Mouse (Mus musculus) intestine, embryonic 14.5 days (tissue): ENCODE measurements around the gene Rsph10b. TPM values are rescaled to one million over a fixed set of nuclear protein-coding genes. Genes with fewer than 3 reads are reported as not detected.
"Not testable (repeated sequence)": the region's sequence is repeated elsewhere in the genome, so short reads cannot be mapped to it uniquely, and the experiment has no call there.

Source experiments
- ATAC-seq: fragments of 200-750 bp; cut with Nextera tagmentation; replicated peaks from 2 replicates; pipeline ENCODE4 v1.8.0; 2017; ENCODE audit warnings: low read depth, moderate number of reproducible peaks, moderate TSS enrichment, moderate library complexity; ENCODE audit not compliant: low FRiP score, low TSS enrichment
- DNase-seq: peaks from one replicate; pipeline ENCODE4 v3.0.0-alpha.2; 2018; ENCODE audit warnings: low spot score
- H3K27ac ChIP-seq: fragments of 300-500 bp; sonication (generic); 2 replicates; pipeline ENCODE4 v1.5.1; 2014; ENCODE audit warnings: low read depth, mild to moderate bottlenecking, control low read depth
- H3K27me3 ChIP-seq: fragments of 300-500 bp; sonication (generic); replicated peaks from 2 replicates; pipeline ENCODE4 v1.6.1; 2014; ENCODE audit warnings: low read length, control low read depth; ENCODE audit not compliant: control insufficient read depth, insufficient read depth
- H3K36me3 ChIP-seq: fragments of 300-500 bp; sonication (generic); 2 replicates; pipeline ENCODE4 v1.6.1; 2014; ENCODE audit warnings: low read length, control low read depth; ENCODE audit not compliant: control insufficient read depth, insufficient read depth
- H3K4me1 ChIP-seq: fragments of 300-500 bp; sonication (generic); replicated peaks from 2 replicates; pipeline ENCODE4 v1.6.1; 2014; ENCODE audit warnings: low read length, control low read depth, mixed read lengths; ENCODE audit not compliant: control insufficient read depth, insufficient read depth
- H3K4me2 ChIP-seq: fragments of 300-500 bp; sonication (generic); 2 replicates; pipeline ENCODE4 v1.6.1; 2014; ENCODE audit warnings: low read length
- H3K4me3 ChIP-seq: fragments of 300-500 bp; sonication (generic); 2 replicates; pipeline ENCODE4 v1.5.1; 2014; ENCODE audit warnings: low read depth, low read length, control low read depth, mixed read lengths
- H3K9ac ChIP-seq: fragments of 300-500 bp; sonication (generic); 2 replicates; pipeline ENCODE4 v1.6.1; 2014; ENCODE audit warnings: mild to moderate bottlenecking, low read length
- H3K9me3 ChIP-seq: fragments of 300-500 bp; sonication (generic); 2 replicates; pipeline ENCODE4 v1.6.1; 2016; ENCODE audit warnings: low read length, control low read depth; ENCODE audit not compliant: control insufficient read depth
- WGBS: fragments of 180-500 bp; shearing (Covaris S2); extraction: QIAGEN DNeasy Blood & Tissue Kit; methylation state at CpG from one replicate; pipeline ENCODE4 v1.1.7; 2014; 5-methylcytosine and 5-hydroxymethylcytosine counted together
- polyA plus RNA-seq: library from polyadenylated mRNA; unstranded; fragments of >200 nt; fragmentation: Nextera tagmentation; extraction: Ambion mirVana; gene quantifications from 2 replicates; pipeline ENCODE4 v1.2.1, GENCODE M21; 2014

Rsph10b gene
- polyA plus RNA-seq, 1 experiment from 2014 or later: 0.85 TPM

DNA sequence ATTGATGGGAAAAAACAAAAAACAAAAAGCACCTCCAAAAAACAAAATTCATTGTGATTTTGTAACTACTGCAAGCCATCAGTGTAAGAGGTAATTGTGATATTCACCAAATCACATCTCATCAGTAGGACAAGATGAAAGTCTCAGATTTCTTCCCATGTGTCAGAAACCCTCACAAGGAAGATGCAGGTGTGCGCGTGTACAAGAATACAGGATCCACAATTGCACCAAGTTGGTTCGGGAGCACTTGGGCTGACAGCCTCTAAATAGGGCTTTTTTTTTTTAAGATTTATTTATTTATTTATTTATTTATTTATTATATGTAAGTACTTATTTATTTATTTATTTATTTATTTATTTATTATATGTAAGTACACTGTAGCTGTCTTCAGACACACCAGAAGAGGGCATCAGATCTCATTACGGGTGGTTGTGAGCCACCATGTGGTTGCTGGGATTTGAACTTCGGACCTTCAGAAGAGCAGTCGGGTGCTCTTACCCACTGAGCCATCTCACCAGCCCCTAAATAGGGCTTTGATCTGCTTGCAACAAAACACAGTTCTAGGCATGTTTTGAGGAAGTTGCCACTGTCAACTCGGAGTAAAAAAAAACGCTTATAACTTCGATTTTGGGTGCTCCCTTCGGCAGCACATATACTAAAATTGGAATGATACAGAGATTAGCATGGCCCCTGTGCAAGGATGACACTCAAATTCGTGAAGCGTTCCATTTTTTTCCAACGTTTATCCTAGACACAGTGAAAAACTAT lies 80.7 kb downstream of the Rsph10b start:
- H3K36me3 ChIP-seq: peaks cover 41% of the 10 kb centered on the region
- not testable (repeated sequence) for H3K9me3 ChIP-seq, DNase-seq, H3K4me1 ChIP-seq, H3K27me3 ChIP-seq, ATAC-seq, H3K27ac ChIP-seq
- H3K9ac ChIP-seq: peak overlapping the region; percentile 83
- peak overlapping the region; percentile 59 for H3K4me2 ChIP-seq
- H3K4me3 ChIP-seq: peak overlapping the region; percentile 94
- WGBS: 65% methylated on average over 12 of the region's 13 CpGs

DNA sequence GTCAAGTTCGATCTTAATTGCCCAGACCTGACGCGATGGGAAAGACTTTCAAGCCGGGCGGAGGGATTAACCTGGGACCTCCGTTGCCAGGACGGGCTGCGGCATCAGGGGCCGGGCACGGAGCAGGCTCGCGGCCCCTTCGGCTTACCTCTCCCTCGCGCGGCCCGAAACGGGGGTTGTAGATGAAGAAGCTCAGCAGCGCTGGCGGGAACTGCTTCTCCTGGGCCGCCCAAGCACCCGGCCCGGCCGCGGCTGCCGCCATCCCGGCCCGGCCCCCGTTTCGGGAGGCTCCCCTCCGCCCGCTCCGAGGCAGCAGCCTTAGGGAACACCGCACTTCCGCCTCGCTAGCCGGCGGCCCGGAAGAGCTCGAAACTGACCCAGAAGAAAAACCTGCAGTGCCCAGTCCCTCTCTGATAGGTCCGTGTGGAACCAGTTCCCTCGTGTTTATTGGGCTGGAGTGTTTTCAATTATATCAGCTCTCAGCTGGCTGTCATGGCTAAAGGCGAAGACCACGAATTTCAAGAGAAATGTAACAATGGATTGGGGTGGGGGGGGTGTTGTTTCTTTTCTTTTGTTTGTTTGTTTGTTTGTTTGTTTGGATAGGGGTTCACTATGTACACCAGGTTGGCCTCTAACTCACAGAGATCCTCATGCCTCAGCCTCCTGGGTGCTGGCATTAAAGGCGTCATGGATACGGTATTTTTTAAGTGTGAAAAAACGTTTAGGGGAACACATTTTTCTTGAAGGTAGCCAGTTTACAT lies 81.9 kb downstream of the Rsph10b start, which contains the start of gene Ccz1:
Gene Ccz1 (minus strand): TSS at position 327 of the 761 bp plus-strand sequence.
- peak within 1 kb of the TSS; percentile 83 for H3K9ac ChIP-seq
- WGBS: 3% methylated on average over 47 of the region's 47 CpGs
- H3K36me3 ChIP-seq: peaks cover 30% of the 10 kb centered on the region
- H3K4me1 ChIP-seq: no peaks in the 10 kb centered on the region
- no peaks in the 10 kb centered on the region for H3K9me3 ChIP-seq
- DNase-seq: peak; percentile 87
- H3K4me3 ChIP-seq: peak within 1 kb of the TSS; percentile 94
- ATAC-seq: peak; percentile 98
- H3K27me3 ChIP-seq: no peaks in the 10 kb centered on the region
- peak within 1 kb of the TSS; percentile 73 for H3K27ac ChIP-seq
- H3K4me2 ChIP-seq: peak within 1 kb of the TSS; percentile 59

DNA sequence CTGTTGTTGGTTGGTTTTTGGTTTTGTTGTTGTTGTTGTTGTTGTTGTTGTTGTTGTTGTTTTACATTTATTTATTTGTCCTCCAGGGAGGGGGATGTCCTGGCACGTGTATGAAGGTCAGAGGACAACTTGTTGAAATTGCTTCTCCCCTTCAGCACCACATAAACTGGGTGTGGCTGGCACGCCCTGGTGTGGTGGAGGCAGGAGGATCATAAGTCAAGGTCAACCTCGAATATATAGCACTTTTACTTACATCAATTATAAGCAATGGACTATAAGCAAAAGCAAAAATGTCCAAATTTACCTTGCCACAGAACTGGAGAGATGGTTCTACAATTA lies 82.4 kb downstream of the Rsph10b start:
- WGBS: 71% methylated on average over 3 of the region's 3 CpGs
- Histone ChIP-seq H3K9me3 (no peaks in the 10 kb centered on the region), H3K9ac (no peak overlapping the region), H3K27me3 (no peaks in the 10 kb centered on the region), H3K36me3 (peaks cover 25% of the 10 kb centered on the region), H3K4me1 (no peaks in the 10 kb centered on the region), H3K27ac (no peak overlapping the region), H3K4me3 (peak overlapping the region; percentile 94), H3K4me2 (peak overlapping the region; percentile 59)
- ATAC-seq (peak; percentile 51), DNase-seq (no peak)

DNA sequence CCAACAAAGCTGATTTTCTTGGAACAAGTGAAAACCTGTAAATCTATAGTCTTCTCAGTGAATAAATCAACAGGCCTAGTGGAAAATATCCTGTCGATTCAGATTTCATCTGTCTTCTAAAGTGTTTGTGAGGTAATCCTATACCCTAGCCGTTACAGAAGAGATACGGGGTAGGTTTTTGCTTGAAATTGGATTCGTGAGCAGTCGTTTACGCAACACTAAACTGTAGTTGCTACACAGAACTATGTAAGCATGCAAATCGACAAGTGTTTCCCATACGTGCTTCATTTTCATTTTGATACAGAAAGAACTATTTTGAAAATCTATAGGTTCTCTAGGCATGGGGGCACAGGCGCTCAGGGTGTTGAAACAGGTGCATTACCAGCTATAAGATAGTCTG lies 83.0 kb downstream of the Rsph10b start:
- Histone ChIP-seq H3K9ac (no peak overlapping the region), H3K4me3 (no peak overlapping the region), H3K4me2 (no peak overlapping the region), H3K9me3 (no peaks in the 10 kb centered on the region), H3K4me1 (no peaks in the 10 kb centered on the region), H3K27me3 (no peaks in the 10 kb centered on the region), H3K36me3 (peaks cover 19% of the 10 kb centered on the region), H3K27ac (no peak overlapping the region)
- ATAC-seq (no peak), DNase-seq (no peak)
- 90% methylated on average over 9 of the region's 9 CpGs for WGBS

DNA sequence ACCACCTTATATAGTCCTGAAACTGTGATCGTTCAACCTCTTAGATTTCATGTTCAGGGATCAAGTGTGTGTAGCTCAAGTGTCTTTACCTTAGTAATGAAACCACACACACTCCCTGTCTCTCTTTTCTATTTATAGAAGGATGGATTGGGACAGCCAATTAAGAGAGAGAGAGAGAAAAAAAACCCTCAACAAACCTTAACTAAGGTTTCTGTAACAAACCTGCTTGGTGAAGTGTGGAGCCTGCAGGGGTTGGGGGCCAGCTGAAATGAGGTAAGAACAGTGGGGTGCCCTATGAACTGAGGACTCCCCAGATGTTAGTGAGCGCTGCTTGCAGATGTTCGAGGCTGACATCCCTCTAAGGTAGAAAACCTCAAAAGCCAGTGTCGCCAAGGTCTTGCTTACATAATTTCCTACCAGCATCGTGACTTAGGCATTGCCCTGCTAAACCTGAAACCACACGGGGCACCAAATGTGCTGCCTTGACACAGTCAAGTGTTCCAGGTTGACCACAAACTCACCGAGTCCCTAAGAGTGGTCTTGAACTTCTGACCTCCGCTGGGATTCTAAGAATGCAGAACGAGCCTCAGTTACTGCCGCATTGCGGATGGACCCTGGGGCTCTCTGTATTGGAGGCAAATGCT lies 93.9 kb downstream of the Rsph10b start, which contains the start of gene Ocm:
Gene Ocm (minus strand): TSS at position 51 of the 644 bp plus-strand sequence.
- Histone ChIP-seq H3K36me3 (no peaks in the 10 kb centered on the region), H3K27me3 (no peaks in the 10 kb centered on the region), H3K4me1 (no peaks in the 10 kb centered on the region), H3K27ac (no peak within 1 kb of the TSS), H3K9ac (no peak within 1 kb of the TSS), H3K9me3 (no peaks in the 10 kb centered on the region), H3K4me2 (no peak within 1 kb of the TSS), H3K4me3 (no peak within 1 kb of the TSS)
- no peak for ATAC-seq
- no peak for DNase-seq
- 69% methylated on average over 11 of the region's 11 CpGs for WGBS

DNA sequence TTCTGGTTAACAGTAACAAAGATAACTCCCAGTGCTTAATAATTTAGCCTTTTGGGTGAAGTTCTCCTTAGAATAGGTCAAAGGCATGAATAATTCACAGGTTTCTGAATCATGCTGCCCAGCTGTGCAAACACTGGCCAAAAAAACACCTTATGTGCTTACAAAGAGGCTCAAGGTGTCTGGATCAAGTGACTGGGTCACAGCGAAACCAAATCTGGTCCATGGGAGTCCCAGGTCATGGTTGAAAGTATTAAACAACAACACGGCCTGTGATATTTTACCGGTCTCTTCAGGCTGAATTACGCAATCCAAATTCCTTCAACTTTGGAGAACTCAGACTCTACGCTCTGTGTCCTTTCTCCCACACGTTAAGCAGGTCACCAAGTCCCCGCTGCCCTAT lies 99.7 kb downstream of the Rsph10b start:
- no peaks in the 10 kb centered on the region for H3K4me1 ChIP-seq
- H3K9ac ChIP-seq: no peak overlapping the region
- H3K9me3 ChIP-seq: no peaks in the 10 kb centered on the region
- no peak for DNase-seq
- ATAC-seq: no peak
- no peak overlapping the region for H3K27ac ChIP-seq
- H3K4me2 ChIP-seq: no peak overlapping the region
- H3K4me3 ChIP-seq: no peak overlapping the region
- 91% methylated on average over 7 of the region's 7 CpGs for WGBS
- no peaks in the 10 kb centered on the region for H3K36me3 ChIP-seq
- no peaks in the 10 kb centered on the region for H3K27me3 ChIP-seq

DNA sequence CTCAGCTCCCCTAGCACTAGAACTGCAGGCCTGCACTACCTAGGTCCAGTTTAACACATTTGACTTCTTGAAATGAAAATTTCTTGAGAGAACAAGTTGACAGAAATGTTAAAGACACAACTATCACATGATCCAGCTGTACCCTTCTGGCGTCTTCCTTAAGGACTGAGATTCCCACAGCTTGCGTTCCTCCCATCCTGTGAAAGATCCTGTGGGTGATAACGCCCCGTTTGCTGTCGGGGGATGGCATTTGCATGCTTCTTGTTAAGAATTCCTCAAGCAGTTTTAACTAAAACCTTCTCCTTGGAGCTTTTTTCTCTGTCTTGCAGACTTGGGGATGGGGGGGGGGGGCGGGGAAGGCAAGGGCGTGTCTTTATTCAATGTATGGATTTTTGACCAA lies 101.7 kb downstream of the Rsph10b start:
- 71% methylated on average over 7 of the region's 7 CpGs for WGBS
- H3K4me3 ChIP-seq: no peak overlapping the region
- H3K27ac ChIP-seq: no peak overlapping the region
- no peaks in the 10 kb centered on the region for H3K27me3 ChIP-seq
- H3K36me3 ChIP-seq: no peaks in the 10 kb centered on the region
- no peaks in the 10 kb centered on the region for H3K4me1 ChIP-seq
- H3K9ac ChIP-seq: no peak overlapping the region
- no peak for ATAC-seq
- H3K4me2 ChIP-seq: no peak overlapping the region
- no peak for DNase-seq
- H3K9me3 ChIP-seq: no peaks in the 10 kb centered on the region
